Mouse (Mus musculus) megakaryocyte, embryonic 14.5 days (primary cell): ENCODE measurements around the gene Phf7. TPM values are rescaled to one million over a fixed set of nuclear protein-coding genes. Genes with fewer than 3 reads are reported as not detected.

Experiments
- H3K27me3 ChIP-seq: replicated peaks from 2 replicates; pipeline ENCODE3; 2012; ENCODE audit warnings: inconsistent platforms
- H3K36me3 ChIP-seq: replicated peaks from 2 replicates; pipeline ENCODE3; 2012; ENCODE audit warnings: low read length, inconsistent platforms, mixed read lengths
- H3K4me1 ChIP-seq: 2 replicates; pipeline ENCODE4 v1.6.1; 2012; ENCODE audit warnings: inconsistent platforms
- H3K4me3 ChIP-seq: replicated peaks from 2 replicates; pipeline ENCODE3; 2012; ENCODE audit warnings: moderate library complexity, mild to moderate bottlenecking, inconsistent platforms
- H3K9me3 ChIP-seq: 2 replicates; pipeline ENCODE4 v1.6.1; 2012; ENCODE audit warnings: inconsistent platforms
- FLI1 ChIP-seq: IDR thresholded peaks from 2 replicates; pipeline ENCODE4 v1.6.1; 2012; ENCODE audit warnings: low read length, inconsistent platforms, mixed read lengths
- GATA1 ChIP-seq: IDR thresholded peaks from 3 replicates; pipeline ENCODE4 v1.6.1; 2012; ENCODE audit warnings: mixed read lengths, low read length, inconsistent platforms, borderline replicate concordance
- polyA plus RNA-seq: library from polyadenylated mRNA; stranded (reverse); fragments of >175 nt; gene quantifications from 2 replicates; pipeline ENCODE4 v1.2.3, GENCODE M21; 2012; ENCODE audit warnings: low replicate concordance; ENCODE audit not compliant: insufficient read depth

Gene Phf7
- polyA plus RNA-seq, 1 experiment = 1.7 TPM

- Histone ChIP-seq H3K9me3 (no peaks in the 10 kb centered on the region), H3K4me3 (peak overlapping the region; percentile 99), H3K27me3 (peaks cover 11% of the 10 kb centered on the region), H3K36me3 (peaks cover 54% of the 10 kb centered on the region), H3K4me1 (peaks cover 56% of the 10 kb centered on the region)
- TF ChIP-seq GATA1 (no peak), FLI1 (no peak)
Measured at GRCm38 (mm10) chr14:31204844-31205243, 46.3 kb downstream of the Phf7 start.

GRCm38 (mm10) chr14:31200038-31200437 is 51.1 kb downstream of the Phf7 start:
- no peaks in the 10 kb centered on the region for H3K9me3 ChIP-seq
- no peaks in the 10 kb centered on the region for H3K27me3 ChIP-seq
- H3K4me3 ChIP-seq = no peak overlapping the region
- TF ChIP-seq FLI1 (no peak), GATA1 (no peak)
- peaks cover 100% of the 10 kb centered on the region for H3K36me3 ChIP-seq
- peaks cover 67% of the 10 kb centered on the region for H3K4me1 ChIP-seq

- Histone ChIP-seq H3K4me3 (no peak overlapping the region), H3K27me3 (no peaks in the 10 kb centered on the region), H3K4me1 (peaks cover 67% of the 10 kb centered on the region), H3K9me3 (no peaks in the 10 kb centered on the region), H3K36me3 (peaks cover 100% of the 10 kb centered on the region)
- TF ChIP-seq GATA1 (no peak), FLI1 (no peak)
Measured at GRCm38 (mm10) chr14:31199599-31199998, 51.5 kb downstream of the Phf7 start.

- peaks cover 98% of the 10 kb centered on the region for H3K36me3 ChIP-seq
- H3K9me3 ChIP-seq = no peaks in the 10 kb centered on the region
- H3K4me1 ChIP-seq = peaks cover 62% of the 10 kb centered on the region
- no peak for TF ChIP-seq GATA1
- no peak for TF ChIP-seq FLI1
- peak overlapping the region; percentile 80 for H3K4me3 ChIP-seq
- no peaks in the 10 kb centered on the region for H3K27me3 ChIP-seq
Measured at GRCm38 (mm10) chr14:31197547-31198516, 53.3 kb downstream of the Phf7 start.

GRCm38 (mm10) chr14:31195968-31196367 is 55.1 kb downstream of the Phf7 start:
- Histone ChIP-seq H3K9me3 (no peaks in the 10 kb centered on the region), H3K4me1 (peaks cover 61% of the 10 kb centered on the region), H3K36me3 (peaks cover 98% of the 10 kb centered on the region), H3K4me3 (no peak overlapping the region), H3K27me3 (no peaks in the 10 kb centered on the region)
- TF ChIP-seq GATA1 (no peak), FLI1 (no peak)

- Histone ChIP-seq H3K9me3 (no peaks in the 10 kb centered on the region), H3K36me3 (peaks cover 98% of the 10 kb centered on the region), H3K27me3 (no peaks in the 10 kb centered on the region), H3K4me3 (no peak overlapping the region), H3K4me1 (peaks cover 61% of the 10 kb centered on the region)
- TF ChIP-seq GATA1 = no peak
- TF ChIP-seq FLI1 = no peak
Measured at GRCm38 (mm10) chr14:31195521-31195920, 55.6 kb downstream of the Phf7 start.

GRCm38 (mm10) chr14:31194891-31195513 is 56.1 kb downstream of the Phf7 start:
- peak overlapping the region; percentile 72 for H3K4me3 ChIP-seq
- H3K4me1 ChIP-seq = peaks cover 63% of the 10 kb centered on the region
- H3K9me3 ChIP-seq = no peaks in the 10 kb centered on the region
- TF ChIP-seq GATA1 (no peak), FLI1 (no peak)
- peaks cover 98% of the 10 kb centered on the region for H3K36me3 ChIP-seq
- no peaks in the 10 kb centered on the region for H3K27me3 ChIP-seq

GRCm38 (mm10) chr14:31194441-31194840 is 56.7 kb downstream of the Phf7 start:
- TF ChIP-seq GATA1 (no peak), FLI1 (no peak)
- H3K4me3 ChIP-seq = no peak overlapping the region
- H3K36me3 ChIP-seq = peaks cover 98% of the 10 kb centered on the region
- peaks cover 69% of the 10 kb centered on the region for H3K4me1 ChIP-seq
- no peaks in the 10 kb centered on the region for H3K27me3 ChIP-seq
- no peaks in the 10 kb centered on the region for H3K9me3 ChIP-seq

- H3K4me3 ChIP-seq = no peak overlapping the region
- H3K4me1 ChIP-seq = peaks cover 70% of the 10 kb centered on the region
- H3K9me3 ChIP-seq = no peaks in the 10 kb centered on the region
- TF ChIP-seq FLI1 (no peak), GATA1 (no peak)
- H3K36me3 ChIP-seq = peaks cover 98% of the 10 kb centered on the region
- H3K27me3 ChIP-seq = no peaks in the 10 kb centered on the region
Measured at GRCm38 (mm10) chr14:31193791-31194190, 57.3 kb downstream of the Phf7 start.

GRCm38 (mm10) chr14:31191936-31192335 is 59.2 kb downstream of the Phf7 start:
- Histone ChIP-seq H3K4me1 (peaks cover 66% of the 10 kb centered on the region), H3K27me3 (no peaks in the 10 kb centered on the region), H3K4me3 (no peak overlapping the region), H3K36me3 (peaks cover 98% of the 10 kb centered on the region), H3K9me3 (no peaks in the 10 kb centered on the region)
- TF ChIP-seq GATA1 (no peak), FLI1 (no peak)
